Mouse (Mus musculus): Measurements from ENCODE around the gene Slc38a2. TPM values are rescaled to one million over a fixed set of nuclear protein-coding genes. Genes with fewer than 3 reads are reported as not detected.

Gene Slc38a2
- total RNA-seq (2014; rRNA removed) (90.9 and 96.1 TPM in 2 replicates), polyA plus RNA-seq (2015; fragmentation: Nextera tagmentation; extraction: Ambion mirVana) (71.3 and 79.4 TPM in 2 replicates)

DNA sequence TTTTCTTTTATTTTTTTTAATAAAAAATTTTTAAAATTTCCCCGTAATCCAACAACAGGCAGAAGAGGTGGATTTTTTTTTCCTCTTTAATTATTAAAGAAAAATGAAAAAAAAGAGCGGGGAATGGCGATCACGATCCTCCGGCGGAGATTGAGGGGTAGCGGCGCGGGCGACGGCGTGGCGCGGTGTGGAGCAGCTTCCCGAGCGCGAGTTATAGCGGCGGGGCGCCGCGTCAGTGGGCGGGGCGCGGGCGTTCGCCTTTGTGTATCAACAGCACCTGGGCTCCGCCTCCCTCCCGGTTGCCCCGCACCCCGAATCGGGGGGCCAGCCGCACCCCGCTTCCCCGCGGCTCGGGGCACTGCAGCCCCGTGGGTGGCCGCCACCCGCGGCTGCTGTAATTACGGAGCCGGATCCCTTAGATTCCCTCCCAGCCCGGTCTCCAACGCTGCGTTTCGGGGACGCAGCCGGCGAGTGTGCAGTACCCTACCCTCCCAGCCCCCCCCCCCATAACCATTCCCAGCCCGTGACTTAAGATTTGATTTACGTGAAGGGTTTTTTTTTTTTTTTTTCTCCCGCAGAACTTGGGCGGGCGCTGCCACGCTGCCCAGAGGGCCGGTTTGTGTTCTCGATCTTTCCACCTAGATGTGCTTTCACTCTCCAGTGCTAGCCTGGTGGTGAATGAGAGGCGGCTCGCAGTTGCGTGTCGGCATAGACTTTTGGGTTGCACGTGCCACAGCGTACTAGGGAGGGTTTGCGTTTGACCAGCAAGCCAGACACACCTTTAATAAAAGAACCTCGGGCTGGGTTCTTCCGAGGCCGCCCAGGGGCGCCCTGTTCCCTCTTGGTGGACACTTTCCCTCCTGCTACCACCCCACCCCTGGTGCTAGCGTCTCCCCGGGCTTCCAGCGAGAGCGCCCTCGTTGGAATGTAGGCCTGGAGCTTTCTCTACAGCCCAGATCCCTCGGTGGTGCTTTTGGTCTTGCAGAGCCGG lies at the start of gene Slc38a2:
Gene Slc38a2, minus strand, starts transcription at position 210 of the 991 bp plus-strand sequence.
- Histone ChIP-seq H3K27ac (ENCODE audit: low read depth, low read length) (peak within 1 kb of the TSS; percentile 99), H3K4me3 (ENCODE audit: low read depth, low read length) (peak within 1 kb of the TSS; percentile 91), H3K9me3 (ENCODE audit: low read length) (no peaks in the 10 kb centered on the region), H3K27me3 (ENCODE audit: insufficient read depth, low read length) (no peaks in the 10 kb centered on the region), H3K9ac (replicated peaks; ENCODE audit: low read length, poor library complexity, severe bottlenecking) (peak within 1 kb of the TSS; percentile 98), H3K36me3 (ENCODE audit: insufficient read depth, low read length) (peaks cover 8% of the 10 kb centered on the region), H3K4me1 (ENCODE audit: insufficient read depth, low read length) (peaks cover 9% of the 10 kb centered on the region; the same call in 1 of the 2 replicates), H3K4me2 (ENCODE audit: low read depth, low read length, poor library complexity, severe bottlenecking) (peak within 1 kb of the TSS; percentile 55)
- DNase-seq (ENCODE audit: low spot score) = peak; percentile 90
- WGBS = under 1% methylated on average over 72 of the region's 76 CpGs
- peak; percentile 89 for ATAC-seq (ENCODE audit: low FRiP score)
- TF ChIP-seq CTCF (IDR thresholded peaks at IDR 0.05) = peak; percentile 37

DNA sequence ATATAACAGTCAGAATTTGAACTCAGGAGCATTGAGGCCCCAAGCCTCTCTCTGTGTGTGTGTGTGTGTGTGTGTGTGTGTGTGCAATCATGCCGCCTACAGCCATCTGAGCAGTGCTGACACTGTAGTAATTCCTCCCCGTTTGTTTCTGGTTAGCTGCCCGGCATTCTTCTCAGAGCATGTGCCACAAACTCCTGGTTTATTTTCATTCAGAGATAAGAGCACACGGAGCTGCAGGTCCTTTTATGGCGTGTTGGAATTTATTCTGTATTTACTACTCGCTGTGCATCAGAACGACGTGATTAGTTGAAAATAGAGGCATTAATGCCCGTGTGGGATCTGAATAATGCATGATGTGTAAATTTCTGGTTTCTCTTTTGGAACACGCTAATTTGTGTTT lies 49.6 kb upstream of the Slc38a2 start:
- Histone ChIP-seq H3K27ac (ENCODE audit: low read depth, low read length) (no peak overlapping the region), H3K36me3 (ENCODE audit: insufficient read depth, low read length) (no peaks in the 10 kb centered on the region), H3K27me3 (ENCODE audit: insufficient read depth, low read length) (no peaks in the 10 kb centered on the region), H3K9me3 (ENCODE audit: low read length) (no peaks in the 10 kb centered on the region), H3K4me3 (ENCODE audit: low read depth, low read length) (no peak overlapping the region), H3K4me2 (ENCODE audit: low read depth, low read length, poor library complexity, severe bottlenecking) (peak overlapping the region; percentile 15; the same call in 1 of the 2 replicates), H3K4me1 (ENCODE audit: insufficient read depth, low read length) (no peaks in the 10 kb centered on the region), H3K9ac (replicated peaks; ENCODE audit: low read length, poor library complexity, severe bottlenecking) (no peak overlapping the region)
- no peak for TF ChIP-seq CTCF (IDR thresholded peaks at IDR 0.05)
- ATAC-seq (ENCODE audit: low FRiP score) (no peak), DNase-seq (ENCODE audit: low spot score) (no peak)
- WGBS = 40% methylated on average over 10 of the region's 10 CpGs

DNA sequence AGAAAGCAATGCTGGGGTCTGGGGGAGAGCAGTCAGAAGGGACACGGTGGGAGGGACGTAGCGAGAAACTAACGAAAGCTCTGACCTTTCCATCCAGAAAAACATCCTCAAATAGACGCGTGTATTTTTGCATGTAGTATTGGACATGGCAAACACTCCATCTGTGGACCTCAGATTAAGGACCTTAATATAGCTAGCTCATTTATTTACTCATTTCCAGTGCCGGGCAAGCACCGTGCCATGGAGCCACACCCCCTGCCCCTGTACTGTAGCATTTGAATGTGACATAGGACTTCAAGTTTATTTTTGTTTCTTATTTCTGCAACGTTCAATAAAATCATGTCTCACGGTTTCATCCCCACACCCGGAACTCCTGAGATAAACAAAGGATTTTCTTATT lies 48.0 kb upstream of the Slc38a2 start:
- TF ChIP-seq CTCF (IDR thresholded peaks at IDR 0.05) = no peak
- DNase-seq (ENCODE audit: low spot score) (no peak), ATAC-seq (ENCODE audit: low FRiP score) (no peak)
- Histone ChIP-seq H3K36me3 (ENCODE audit: insufficient read depth, low read length) (no peaks in the 10 kb centered on the region), H3K27me3 (ENCODE audit: insufficient read depth, low read length) (no peaks in the 10 kb centered on the region), H3K4me3 (ENCODE audit: low read depth, low read length) (no peak overlapping the region), H3K9ac (replicated peaks; ENCODE audit: low read length, poor library complexity, severe bottlenecking) (no peak overlapping the region), H3K4me1 (ENCODE audit: insufficient read depth, low read length) (no peaks in the 10 kb centered on the region), H3K9me3 (ENCODE audit: low read length) (no peaks in the 10 kb centered on the region), H3K27ac (ENCODE audit: low read depth, low read length) (no peak overlapping the region), H3K4me2 (ENCODE audit: low read depth, low read length, poor library complexity, severe bottlenecking) (no peak overlapping the region)
- 84% methylated on average over 11 of the region's 11 CpGs for WGBS

DNA sequence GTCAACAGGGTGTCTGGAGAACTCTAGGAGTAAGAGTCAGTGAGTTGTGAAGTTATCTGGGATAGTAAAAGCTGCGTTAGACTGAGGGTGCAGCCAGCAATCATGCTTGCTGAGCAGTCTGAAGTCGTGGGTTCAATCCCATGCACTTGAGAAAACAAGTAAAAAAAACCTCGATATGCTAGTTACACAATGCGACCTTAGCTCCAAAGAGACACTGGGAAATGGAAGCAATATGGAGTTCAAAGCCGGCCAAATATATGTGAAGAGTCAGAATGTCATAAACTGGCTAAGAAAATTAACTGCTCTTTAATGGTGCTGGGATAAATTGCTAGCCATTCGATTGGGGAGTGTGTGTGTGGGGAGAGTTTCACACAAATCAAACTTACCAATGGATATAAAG lies 47.5 kb upstream of the Slc38a2 start:
- TF ChIP-seq CTCF (IDR thresholded peaks at IDR 0.05) = no peak
- Histone ChIP-seq H3K4me3 (ENCODE audit: low read depth, low read length) (no peak overlapping the region), H3K27ac (ENCODE audit: low read depth, low read length) (no peak overlapping the region), H3K36me3 (ENCODE audit: insufficient read depth, low read length) (no peaks in the 10 kb centered on the region), H3K27me3 (ENCODE audit: insufficient read depth, low read length) (no peaks in the 10 kb centered on the region), H3K9me3 (ENCODE audit: low read length) (no peaks in the 10 kb centered on the region), H3K4me2 (ENCODE audit: low read depth, low read length, poor library complexity, severe bottlenecking) (no peak overlapping the region), H3K9ac (replicated peaks; ENCODE audit: low read length, poor library complexity, severe bottlenecking) (no peak overlapping the region), H3K4me1 (ENCODE audit: insufficient read depth, low read length) (no peaks in the 10 kb centered on the region)
- ATAC-seq (ENCODE audit: low FRiP score) (no peak), DNase-seq (ENCODE audit: low spot score) (no peak)
- 95% methylated on average over 6 of the region's 6 CpGs for whole genome bisulfite sequencing

DNA sequence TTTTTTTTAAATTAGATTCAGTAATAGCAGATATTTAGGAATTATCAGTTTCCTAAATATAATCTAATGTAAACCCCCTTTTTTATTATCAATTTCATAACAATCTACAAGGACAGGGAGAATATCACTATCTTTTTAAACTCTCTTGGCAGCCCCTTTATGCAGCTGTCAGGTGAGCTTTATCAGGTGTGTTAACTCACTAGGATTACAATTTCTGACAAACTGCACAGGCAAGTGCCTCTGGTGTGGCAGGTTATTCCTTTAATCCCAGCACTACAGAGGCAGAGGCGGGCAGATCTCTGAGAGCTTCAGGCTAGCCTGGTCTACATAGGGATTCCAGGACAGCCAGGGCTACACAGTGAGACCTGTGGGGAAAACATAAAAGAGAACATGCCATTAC lies 45.8 kb upstream of the Slc38a2 start:
- ATAC-seq (ENCODE audit: low FRiP score) (no peak), DNase-seq (ENCODE audit: low spot score) (no peak)
- no peak overlapping the region for H3K4me3 ChIP-seq (ENCODE audit: low read depth, low read length)
- no peak for TF ChIP-seq CTCF (IDR thresholded peaks at IDR 0.05)
- no peaks in the 10 kb centered on the region for H3K9me3 ChIP-seq (ENCODE audit: low read length)
- H3K36me3 ChIP-seq (ENCODE audit: insufficient read depth, low read length) = no peaks in the 10 kb centered on the region
- H3K4me2 ChIP-seq (ENCODE audit: low read depth, low read length, poor library complexity, severe bottlenecking) = no peak overlapping the region
- no peak overlapping the region for H3K27ac ChIP-seq (ENCODE audit: low read depth, low read length)
- no peaks in the 10 kb centered on the region for H3K27me3 ChIP-seq (ENCODE audit: insufficient read depth, low read length)
- no peaks in the 10 kb centered on the region for H3K4me1 ChIP-seq (ENCODE audit: insufficient read depth, low read length)
- no peak overlapping the region for H3K9ac ChIP-seq (replicated peaks; ENCODE audit: low read length, poor library complexity, severe bottlenecking)
- WGBS = 96% methylated on average over 1 of the region's 1 CpGs

DNA sequence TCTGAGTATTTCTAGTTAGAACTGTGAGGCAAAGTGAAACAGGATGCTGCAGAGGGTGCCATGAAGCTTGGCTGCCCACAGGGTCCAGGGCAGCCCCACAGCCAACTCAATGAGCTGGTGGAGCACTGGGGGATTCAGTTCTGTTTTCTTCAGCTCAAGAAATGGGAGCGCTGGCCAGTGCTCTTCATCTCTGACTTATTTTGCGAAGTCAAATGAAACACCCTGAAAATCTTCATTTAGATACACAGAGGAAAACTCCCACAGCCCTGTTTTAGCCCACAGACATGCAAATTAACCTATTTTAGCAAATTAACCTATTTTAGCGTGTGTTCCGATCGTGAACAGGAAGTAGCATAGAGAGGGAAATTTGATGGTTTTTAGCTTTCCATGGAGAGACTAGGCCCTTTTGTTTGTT lies 45.4 kb upstream of the Slc38a2 start:
- Histone ChIP-seq H3K36me3 (ENCODE audit: insufficient read depth, low read length) (no peaks in the 10 kb centered on the region), H3K4me1 (ENCODE audit: insufficient read depth, low read length) (no peaks in the 10 kb centered on the region), H3K9ac (replicated peaks; ENCODE audit: low read length, poor library complexity, severe bottlenecking) (no peak overlapping the region), H3K4me3 (ENCODE audit: low read depth, low read length) (no peak overlapping the region), H3K4me2 (ENCODE audit: low read depth, low read length, poor library complexity, severe bottlenecking) (no peak overlapping the region), H3K9me3 (ENCODE audit: low read length) (no peaks in the 10 kb centered on the region), H3K27ac (ENCODE audit: low read depth, low read length) (no peak overlapping the region), H3K27me3 (ENCODE audit: insufficient read depth, low read length) (no peaks in the 10 kb centered on the region)
- whole genome bisulfite sequencing = 87% methylated on average over 5 of the region's 5 CpGs
- no peak for TF ChIP-seq CTCF (IDR thresholded peaks at IDR 0.05)
- DNase-seq (ENCODE audit: low spot score) = no peak
- no peak for ATAC-seq (ENCODE audit: low FRiP score)
